8 mouse cellular contexts compared by ENCODE assay signal in genomic region chr14:118922667-118923184, GRCm38 (mm10). TPM values are rescaled to one million over a fixed set of nuclear protein-coding genes. Genes with fewer than 3 reads are reported as not detected.
DNase-seq lines count a peak whose midpoint lies in the region; ATAC-seq and TF ChIP-seq lines count a peak whose summit lies in the region.

No protein-coding gene starts in this region.

- H3K27ac ChIP-seq in left cerebral cortex, adult 2 months = no peak overlapping the region
- H3K27ac ChIP-seq in forebrain, embryonic 15.5 days (replicated peaks) = no peak overlapping the region
- H3K27ac ChIP-seq in kidney, embryonic 16.5 days (ENCODE audit: low read length) = no peak overlapping the region
- H3K27ac ChIP-seq in stomach, postnatal 0 days (replicated peaks) = no peak overlapping the region

- WGBS in forebrain, embryonic 15.5 days = 3% methylated on average over 47 of the region's 47 CpGs
- 1% methylated on average over 45 of the region's 47 CpGs for WGBS in kidney, embryonic 16.5 days
- 5% methylated on average over 42 of the region's 47 CpGs for WGBS in stomach, postnatal 0 days

- peaks cover 45% of the 10 kb centered on the region for H3K4me1 ChIP-seq in forebrain, embryonic 15.5 days
- H3K4me1 ChIP-seq in kidney, embryonic 16.5 days (ENCODE audit: insufficient read depth, low read length) = peaks cover 30% of the 10 kb centered on the region
- H3K4me1 ChIP-seq in stomach, postnatal 0 days (replicated peaks; ENCODE audit: control insufficient read depth, insufficient read depth) = peaks cover 6% of the 10 kb centered on the region

- no peak for TF ChIP-seq EP300 in stomach, postnatal 0 days (optimal IDR thresholded peaks at IDR 0.05)

- peak; percentile 23 for ATAC-seq in forebrain, embryonic 15.5 days (replicated peaks)
- ATAC-seq in kidney, embryonic 16.5 days (ENCODE audit: low FRiP score, low TSS enrichment) = peak; percentile 43
- peak; percentile 59 for ATAC-seq in stomach, postnatal 0 days (ENCODE audit: low FRiP score, low TSS enrichment)
- ATAC-seq in inflammation-experienced regulatory T-cells, adult 6 months = no peak

- TF ChIP-seq CTCF in left cerebral cortex, adult 2 months (IDR thresholded peaks at IDR 0.05) = no peak
- TF ChIP-seq CTCF in stomach, postnatal 0 days (IDR thresholded peaks at IDR 0.05; ENCODE audit: low read depth) = no peak

- H3K4me2 ChIP-seq in forebrain, embryonic 15.5 days (replicated peaks) = peak overlapping the region; percentile 76
- H3K4me2 ChIP-seq in kidney, embryonic 16.5 days (replicated peaks; ENCODE audit: low read depth, low read length) = peak overlapping the region; percentile 65
- H3K4me2 ChIP-seq in stomach, postnatal 0 days (replicated peaks; ENCODE audit: low read depth) = peak overlapping the region; percentile 80

- H3K4me3 ChIP-seq in left cerebral cortex, adult 2 months = peak overlapping the region; percentile 44
- H3K4me3 ChIP-seq in forebrain, embryonic 15.5 days = peak overlapping the region; percentile 45
- H3K4me3 ChIP-seq in kidney, embryonic 16.5 days (ENCODE audit: low read length) = peak overlapping the region; percentile 42
- peak overlapping the region; percentile 41 for H3K4me3 ChIP-seq in stomach, postnatal 0 days (ENCODE audit: low read depth, low read length)

- H3K9me3 ChIP-seq in forebrain, embryonic 15.5 days = no peaks in the 10 kb centered on the region
- no peaks in the 10 kb centered on the region for H3K9me3 ChIP-seq in kidney, embryonic 16.5 days (ENCODE audit: low read length)
- H3K9me3 ChIP-seq in stomach, postnatal 0 days (ENCODE audit: control insufficient read depth, low read length) = no peaks in the 10 kb centered on the region

- H3K27me3 ChIP-seq in forebrain, embryonic 15.5 days = no peaks in the 10 kb centered on the region
- peaks cover 5% of the 10 kb centered on the region; the same call in 1 of the 2 replicates for H3K27me3 ChIP-seq in kidney, embryonic 16.5 days (ENCODE audit: insufficient read depth, low read length)
- no peaks in the 10 kb centered on the region for H3K27me3 ChIP-seq in stomach, postnatal 0 days (ENCODE audit: control insufficient read depth, insufficient read depth, low read length)

- peak in 1 of 2 experiments; percentile 35 for DNase-seq in left cerebral cortex, adult 2 months (ENCODE audit: extremely low spot score in 1 of 2, low spot score in 2 of 2)
- no peak for DNase-seq in left cerebral cortex, adult 9 months (ENCODE audit: low spot score in 2 of 2)
- peak; percentile 47 for DNase-seq in cerebellum, adult 11-12 months
- peak; percentile 41 to 67 for DNase-seq in lung, postnatal 4 days
- peak; percentile 73 for DNase-seq in stomach, postnatal 0 days (ENCODE audit: low spot score)

- H3K9ac ChIP-seq in forebrain, embryonic 15.5 days (replicated peaks) = peak overlapping the region; percentile 51
- peak overlapping the region; percentile 50 for H3K9ac ChIP-seq in kidney, embryonic 16.5 days (replicated peaks; ENCODE audit: low read length)
- peak overlapping the region; percentile 45 for H3K9ac ChIP-seq in stomach, postnatal 0 days (ENCODE audit: low read length)

- H3K36me3 ChIP-seq in forebrain, embryonic 15.5 days = peaks cover 9% of the 10 kb centered on the region
- H3K36me3 ChIP-seq in kidney, embryonic 16.5 days (ENCODE audit: insufficient read depth, low read length) = 0 out of 2 replicates have a peak, but pooled peaks cover 3% of the 10 kb centered on the region
- no peaks in the 10 kb centered on the region for H3K36me3 ChIP-seq in stomach, postnatal 0 days (ENCODE audit: control insufficient read depth, insufficient read depth, low read length)

- intact Hi-C loops in left cerebral cortex, adult 2 months (cut with DNase I) = loop anchor here (5.0 kb wide), 1 partner anchor 105 kb away; no protein-coding TSS in a partner anchor

RNA-seq across cellular contexts. Expression of gene Dzip1, which starts 2.5 kb away (rescaled TPM):
- total RNA-seq in left cerebral cortex, adult 2 months (2021) = 100 to 1,000 TPM; 101 to 117 TPM
- 40.8 and 41.4 TPM in 2 replicates for polyA plus RNA-seq in forebrain, embryonic 15.5 days (2015; fragmentation: Nextera tagmentation; extraction: Ambion mirVana)
- 15.8 and 18.6 TPM in 2 replicates for polyA plus RNA-seq in kidney, embryonic 16.5 days (2015; fragmentation: Nextera tagmentation; extraction: Ambion mirVana)
- polyA plus RNA-seq in stomach, postnatal 0 days (2015; fragmentation: Nextera tagmentation; extraction: Ambion mirVana) = 2.8 and 4.0 TPM in 2 replicates
- 10 to 100 TPM in 2 of 3 experiments, 1 to 10 TPM in 1; 5.0 to 17.5 (median 11.8) TPM for polyA plus RNA-seq in inflammation-experienced regulatory T-cells, adult 6 months (2017; shearing (Covaris generic))

RNA-seq across cellular contexts. Expression of gene Dnajc3, which starts 15.1 kb away (rescaled TPM):
- total RNA-seq in left cerebral cortex, adult 2 months (2021) = 10 to 100 TPM; 37.2 to 38.7 TPM
- polyA plus RNA-seq in forebrain, embryonic 15.5 days (2015; fragmentation: Nextera tagmentation; extraction: Ambion mirVana) = 17.9 and 19.0 TPM in 2 replicates
- 48.9 and 52.3 TPM in 2 replicates for polyA plus RNA-seq in kidney, embryonic 16.5 days (2015; fragmentation: Nextera tagmentation; extraction: Ambion mirVana)
- polyA plus RNA-seq in stomach, postnatal 0 days (2015; fragmentation: Nextera tagmentation; extraction: Ambion mirVana) = 44.9 and 49.5 TPM in 2 replicates
- polyA plus RNA-seq in inflammation-experienced regulatory T-cells, adult 6 months (2017; shearing (Covaris generic)) = 10 to 100 TPM; 39.4 to 48.4 (median 39.7) TPM

Comparison
In these comparisons a context has a peak if more than half of its experiments do, and no peak if none do; other contexts are left out.
1. DNase-seq: peak in cerebellum, adult 11-12 months (single experiment), lung, postnatal 4 days (2 of 2) and stomach, postnatal 0 days (single experiment); none in left cerebral cortex, adult 9 months (0 of 2).
2. Peak in every context shown above with its lines, with median percentiles within 50 percentile points of each other: H3K4me3 ChIP-seq, H3K4me2 ChIP-seq and H3K9ac ChIP-seq.